Mouse (Mus musculus) CD4-positive, CD25-positive, alpha-beta regulatory T cell, adult 9 weeks (primary cell): ENCODE data around the gene Gm14496. TPM values are rescaled to one million over a fixed set of nuclear protein-coding genes. Genes with fewer than 3 reads are reported as not detected.

Experiments used
- polyA plus RNA-seq: library from polyadenylated mRNA; unstranded; fragments of 100-300 nt; shearing (Covaris generic); gene quantifications from one replicate; pipeline ENCODE4 v1.2.1, GENCODE M21; 2017

Gm14496 gene
- 0.10 TPM for polyA plus RNA-seq

GRCm38 (mm10) chr2:181990829-181991228 is at the start of gene Gm14496:
Gene Gm14496, plus strand, starts transcription at chr2:181991129.

Other genes with a start within 250 kb of the Gm14496 start
- gene Myt1, start 227.8 kb upstream of the Gm14496 start, polyA plus RNA-seq = not detected
- 85.1 TPM for gene Pcmtd2, start 153.3 kb upstream of the Gm14496 start, polyA plus RNA-seq
- 32.1 TPM for gene Polr3k, start 126.8 kb upstream of the Gm14496 start, polyA plus RNA-seq